Mouse (Mus musculus): ENCODE data around the gene Pogk. TPM values are rescaled to one million over a fixed set of nuclear protein-coding genes. Genes with fewer than 3 reads are reported as not detected.

The Pogk gene
- polyA plus RNA-seq, 1 experiment: 7.6 TPM

GRCm38 (mm10) chr1:166401455-166401854 lies 8.2 kb downstream of the Pogk start:
- TF ChIP-seq USF1 (IDR thresholded peaks at IDR 0.05; ENCODE audit: low read depth): no peak
- no peak for TF ChIP-seq CEBPB (IDR thresholded peaks at IDR 0.05; ENCODE audit: low read depth)
- no peak for TF ChIP-seq CTCF (IDR thresholded peaks at IDR 0.05; ENCODE audit: control insufficient read depth, insufficient read depth, insufficient read length)
- TF ChIP-seq FOSL1 (IDR thresholded peaks at IDR 0.05; ENCODE audit: insufficient read depth, low read length, poor library complexity, severe bottlenecking): no peak
- no peak for TF ChIP-seq MYOD1 (IDR thresholded peaks at IDR 0.05; ENCODE audit: control insufficient read depth, insufficient read length, low read depth)
- TF ChIP-seq MYOG (IDR thresholded peaks at IDR 0.05; ENCODE audit: control insufficient read depth, extremely low read depth, insufficient read length): no peak
- TF ChIP-seq MAX (IDR thresholded peaks at IDR 0.05): no peak
- Histone ChIP-seq H3K27me3 (ENCODE audit: control insufficient read depth, insufficient read depth, insufficient read length) (no peaks in the 10 kb centered on the region), H3K36me3 (ENCODE audit: control insufficient read depth, insufficient read depth) (peaks cover 31% of the 10 kb centered on the region), H3ac (ENCODE audit: control insufficient read depth, insufficient read length, low read depth) (no peak overlapping the region), H3K4me3 (ENCODE audit: insufficient read depth, poor library complexity, severe bottlenecking) (no peak overlapping the region), H3K79me3 (ENCODE audit: low read depth) (no peaks in the 10 kb centered on the region), H3K79me2 (ENCODE audit: control insufficient read depth, insufficient read depth) (no peaks in the 10 kb centered on the region)

GRCm38 (mm10) chr1:166396381-166396780 lies 13.3 kb downstream of the Pogk start:
- H3K27me3 ChIP-seq (ENCODE audit: control insufficient read depth, insufficient read depth, insufficient read length): no peaks in the 10 kb centered on the region
- no peak for TF ChIP-seq USF1 (IDR thresholded peaks at IDR 0.05; ENCODE audit: low read depth)
- no peak for TF ChIP-seq FOSL1 (IDR thresholded peaks at IDR 0.05; ENCODE audit: insufficient read depth, low read length, poor library complexity, severe bottlenecking)
- TF ChIP-seq CEBPB (IDR thresholded peaks at IDR 0.05; ENCODE audit: low read depth): no peak
- no peak for TF ChIP-seq CTCF (IDR thresholded peaks at IDR 0.05; ENCODE audit: control insufficient read depth, insufficient read depth, insufficient read length)
- TF ChIP-seq MYOG (IDR thresholded peaks at IDR 0.05; ENCODE audit: control insufficient read depth, extremely low read depth, insufficient read length): no peak
- TF ChIP-seq MAX (IDR thresholded peaks at IDR 0.05): no peak
- TF ChIP-seq MYOD1 (IDR thresholded peaks at IDR 0.05; ENCODE audit: control insufficient read depth, insufficient read length, low read depth): no peak
- no peak overlapping the region for H3ac ChIP-seq (ENCODE audit: control insufficient read depth, insufficient read length, low read depth)
- H3K4me3 ChIP-seq (ENCODE audit: insufficient read depth, poor library complexity, severe bottlenecking): no peak overlapping the region
- H3K36me3 ChIP-seq (ENCODE audit: control insufficient read depth, insufficient read depth): peaks cover 59% of the 10 kb centered on the region
- H3K79me2 ChIP-seq (ENCODE audit: control insufficient read depth, insufficient read depth): no peaks in the 10 kb centered on the region
- no peaks in the 10 kb centered on the region for H3K79me3 ChIP-seq (ENCODE audit: low read depth)

DNA sequence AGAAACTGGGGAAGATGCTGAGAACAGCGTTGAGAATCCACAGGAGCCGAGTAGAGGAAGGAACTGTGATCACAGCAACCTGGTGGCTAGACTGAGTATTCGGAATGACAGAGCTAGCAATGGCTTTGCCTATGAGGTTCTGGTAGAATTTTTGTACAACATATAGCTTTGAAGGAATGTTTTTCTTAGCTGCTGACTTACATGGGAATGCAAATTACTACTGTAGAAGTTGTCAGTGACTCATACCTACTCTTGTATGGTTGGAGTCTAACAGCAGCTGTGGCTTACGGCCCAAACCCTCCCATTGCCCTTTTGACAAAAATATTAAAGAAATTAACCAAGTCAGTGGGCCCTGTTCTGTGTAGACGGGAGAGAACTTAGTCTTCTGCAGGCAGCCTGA lies 14.0 kb downstream of the Pogk start:
- no peaks in the 10 kb centered on the region for H3K27me3 ChIP-seq (ENCODE audit: control insufficient read depth, insufficient read depth, insufficient read length)
- peaks cover 60% of the 10 kb centered on the region for H3K36me3 ChIP-seq (ENCODE audit: control insufficient read depth, insufficient read depth)
- no peaks in the 10 kb centered on the region for H3K79me3 ChIP-seq (ENCODE audit: low read depth)
- H3K79me2 ChIP-seq (ENCODE audit: control insufficient read depth, insufficient read depth): no peaks in the 10 kb centered on the region
- no peak for TF ChIP-seq MAX (IDR thresholded peaks at IDR 0.05)
- TF ChIP-seq CTCF (IDR thresholded peaks at IDR 0.05; ENCODE audit: control insufficient read depth, insufficient read depth, insufficient read length): no peak
- no peak for TF ChIP-seq MYOD1 (IDR thresholded peaks at IDR 0.05; ENCODE audit: control insufficient read depth, insufficient read length, low read depth)
- TF ChIP-seq MYOG (IDR thresholded peaks at IDR 0.05; ENCODE audit: control insufficient read depth, extremely low read depth, insufficient read length): no peak
- H3K4me3 ChIP-seq (ENCODE audit: insufficient read depth, poor library complexity, severe bottlenecking): no peak overlapping the region
- H3ac ChIP-seq (ENCODE audit: control insufficient read depth, insufficient read length, low read depth): no peak overlapping the region

DNA sequence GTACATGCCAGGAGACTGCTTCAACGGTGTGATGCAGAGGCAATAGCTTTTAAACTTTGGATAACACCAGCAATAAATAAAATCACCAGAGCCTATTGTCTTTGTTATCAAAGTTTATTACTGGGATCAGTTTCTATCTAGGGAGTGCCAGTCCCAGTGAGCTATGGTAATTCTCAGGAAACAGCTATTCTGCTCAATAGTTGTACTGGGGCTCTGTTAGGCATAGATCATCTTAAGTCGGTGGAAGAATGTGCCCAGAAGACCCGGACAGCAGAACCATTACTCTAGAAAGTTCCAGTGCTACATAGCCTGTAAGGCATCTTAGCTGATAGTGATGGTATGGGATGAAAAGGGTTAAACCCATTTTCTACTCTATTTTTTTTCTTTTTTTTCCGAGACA lies 14.9 kb downstream of the Pogk start:
- Histone ChIP-seq H3K36me3 (ENCODE audit: control insufficient read depth, insufficient read depth) (peaks cover 62% of the 10 kb centered on the region), H3ac (ENCODE audit: control insufficient read depth, insufficient read length, low read depth) (no peak overlapping the region), H3K79me3 (ENCODE audit: low read depth) (no peaks in the 10 kb centered on the region), H3K27me3 (ENCODE audit: control insufficient read depth, insufficient read depth, insufficient read length) (no peaks in the 10 kb centered on the region), H3K79me2 (ENCODE audit: control insufficient read depth, insufficient read depth) (no peaks in the 10 kb centered on the region), H3K4me3 (ENCODE audit: insufficient read depth, poor library complexity, severe bottlenecking) (no peak overlapping the region)
- TF ChIP-seq MYOG (IDR thresholded peaks at IDR 0.05; ENCODE audit: control insufficient read depth, extremely low read depth, insufficient read length): no peak
- no peak for TF ChIP-seq MAX (IDR thresholded peaks at IDR 0.05)
- no peak for TF ChIP-seq USF1 (IDR thresholded peaks at IDR 0.05; ENCODE audit: low read depth)
- no peak for TF ChIP-seq CTCF (IDR thresholded peaks at IDR 0.05; ENCODE audit: control insufficient read depth, insufficient read depth, insufficient read length)
- TF ChIP-seq FOSL1 (IDR thresholded peaks at IDR 0.05; ENCODE audit: insufficient read depth, low read length, poor library complexity, severe bottlenecking): no peak
- no peak for TF ChIP-seq MYOD1 (IDR thresholded peaks at IDR 0.05; ENCODE audit: control insufficient read depth, insufficient read length, low read depth)
- no peak for TF ChIP-seq CEBPB (IDR thresholded peaks at IDR 0.05; ENCODE audit: low read depth)

GRCm38 (mm10) chr1:166391671-166392070 lies 18.0 kb downstream of the Pogk start:
- Histone ChIP-seq H3K4me3 (ENCODE audit: insufficient read depth, poor library complexity, severe bottlenecking) (no peak overlapping the region), H3K27me3 (ENCODE audit: control insufficient read depth, insufficient read depth, insufficient read length) (no peaks in the 10 kb centered on the region), H3K79me3 (ENCODE audit: low read depth) (no peaks in the 10 kb centered on the region), H3K36me3 (ENCODE audit: control insufficient read depth, insufficient read depth) (peaks cover 72% of the 10 kb centered on the region), H3ac (ENCODE audit: control insufficient read depth, insufficient read length, low read depth) (no peak overlapping the region), H3K79me2 (ENCODE audit: control insufficient read depth, insufficient read depth) (no peaks in the 10 kb centered on the region)
- TF ChIP-seq MAX (IDR thresholded peaks at IDR 0.05) (no peak), USF1 (IDR thresholded peaks at IDR 0.05; ENCODE audit: low read depth) (no peak), CEBPB (IDR thresholded peaks at IDR 0.05; ENCODE audit: low read depth) (no peak)

DNA sequence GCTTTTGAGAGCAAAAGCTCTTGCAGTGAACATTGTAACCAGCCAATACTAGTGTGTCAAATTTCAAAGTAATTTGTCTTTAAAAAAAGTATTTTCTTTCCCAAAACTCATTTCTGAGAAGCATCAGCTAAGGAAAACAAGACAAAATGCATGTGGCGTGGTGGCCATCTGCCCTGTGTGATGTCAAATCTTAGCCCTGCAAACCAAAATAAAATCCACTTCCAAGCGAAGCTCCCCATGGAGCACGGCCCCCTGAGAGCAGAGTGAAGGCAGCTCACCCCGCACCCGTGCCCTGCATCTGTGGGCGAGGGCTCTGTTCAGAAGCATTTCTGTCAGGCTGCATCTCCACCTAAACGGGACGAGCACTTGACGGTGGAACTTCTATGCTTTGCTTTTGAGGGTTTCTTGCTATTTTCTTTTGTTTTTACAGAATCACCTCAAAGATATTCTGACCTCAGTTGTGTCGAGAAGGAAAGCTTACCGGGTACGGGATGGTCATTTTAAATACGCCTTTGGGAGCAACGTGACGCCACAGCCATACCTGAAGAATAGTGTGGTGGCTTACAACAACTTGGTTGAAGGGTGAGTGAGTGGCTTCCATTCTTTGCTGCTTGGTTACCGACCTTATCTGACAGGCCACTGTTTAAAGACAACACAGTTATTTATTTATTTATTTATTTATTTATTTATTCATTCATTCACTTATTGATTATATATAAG lies 20.1 kb downstream of the Pogk start:
- Histone ChIP-seq H3K79me2 (ENCODE audit: control insufficient read depth, insufficient read depth) (no peaks in the 10 kb centered on the region), H3K27me3 (ENCODE audit: control insufficient read depth, insufficient read depth, insufficient read length) (no peaks in the 10 kb centered on the region), H3K79me3 (ENCODE audit: low read depth) (no peaks in the 10 kb centered on the region), H3K4me3 (ENCODE audit: insufficient read depth, poor library complexity, severe bottlenecking) (no peak overlapping the region), H3K36me3 (ENCODE audit: control insufficient read depth, insufficient read depth) (peaks cover 87% of the 10 kb centered on the region), H3ac (ENCODE audit: control insufficient read depth, insufficient read length, low read depth) (no peak overlapping the region)
- TF ChIP-seq MYOG (IDR thresholded peaks at IDR 0.05; ENCODE audit: control insufficient read depth, extremely low read depth, insufficient read length): no peak
- TF ChIP-seq CEBPB (IDR thresholded peaks at IDR 0.05; ENCODE audit: low read depth): no peak
- TF ChIP-seq MAX (IDR thresholded peaks at IDR 0.05): no peak
- TF ChIP-seq USF1 (IDR thresholded peaks at IDR 0.05; ENCODE audit: low read depth): no peak
- no peak for TF ChIP-seq FOSL1 (IDR thresholded peaks at IDR 0.05; ENCODE audit: insufficient read depth, low read length, poor library complexity, severe bottlenecking)
- TF ChIP-seq MYOD1 (IDR thresholded peaks at IDR 0.05; ENCODE audit: control insufficient read depth, insufficient read length, low read depth): no peak
- no peak for TF ChIP-seq CTCF (IDR thresholded peaks at IDR 0.05; ENCODE audit: control insufficient read depth, insufficient read depth, insufficient read length)
